Mouse (Mus musculus) layer of hippocampus, adult 8-10 months (tissue): ENCODE data around the gene Marc2. TPM values are rescaled to one million over a fixed set of nuclear protein-coding genes. Genes with fewer than 3 reads are reported as not detected.

Experiments used
- microRNA-seq, 2 experiments: library from miRNA; unstranded; fragments of <30 nt; microRNA quantifications; one replicate each; pipeline ENCODE4 v1.2.0; 2022
- total RNA-seq, 4 experiments: library from RNA; stranded (reverse); gene quantifications; 2 replicates each; pipeline ENCODE4 v1.2.4; 2022

The Marc2 gene
- total RNA-seq, 4 experiments from 2014 or later, result 104 to 131 (median 119) TPM

Small RNA genes within 50 kb of the gene (microRNA-seq; reads per million reads assigned to microRNA genes)
- 339 to 386 reads per million in 2 experiments for gene Mir1981

Other genes with a start within 250 kb of the Marc2 start
- 1 to 10 TPM in 2 of 4 experiments, under 1 TPM in 2; 0.76 to 4.5 (median 1.9) TPM for gene Hlx, start 113.8 kb downstream of the Marc2 start, total RNA-seq
- under 1 TPM in 1 of 4 experiments, not detected in 3; 0.19 TPM for gene Marc1, start 35.1 kb downstream of the Marc2 start, total RNA-seq
- gene C130074G19Rik, start 36.8 kb upstream of the Marc2 start, total RNA-seq, result 1 to 10 TPM; 7.2 to 8.9 (median 8.4) TPM
- 10 to 100 TPM; 43.3 to 56.9 (median 47.9) TPM for gene Mark1, start 153.1 kb upstream of the Marc2 start, total RNA-seq